Mouse (Mus musculus) lung, postnatal 0 days (tissue): ENCODE data around the gene Negr1. TPM values are rescaled to one million over a fixed set of nuclear protein-coding genes. Genes with fewer than 3 reads are reported as not detected.

ENCODE experiments used
- ATAC-seq: fragments of 200-750 bp; cut with Nextera tagmentation; 2 replicates; pipeline ENCODE4 v1.8.0; 2017; ENCODE audit warnings: moderate library complexity
- DNase-seq: peaks from one replicate; pipeline ENCODE4 v3.0.0-alpha.2; 2016; ENCODE audit warnings: low spot score
- H3K27ac ChIP-seq: fragments of 300-500 bp; sonication (generic); 2 replicates; pipeline ENCODE4 v1.5.1; 2014; ENCODE audit warnings: antibody characterized with exemption, mild to moderate bottlenecking, low read length, mixed read lengths
- H3K27me3 ChIP-seq: fragments of 300-500 bp; sonication (generic); replicated peaks from 2 replicates; pipeline ENCODE4 v1.6.1; 2014; ENCODE audit warnings: low read length, mixed read lengths; ENCODE audit not compliant: insufficient read depth
- H3K36me3 ChIP-seq: fragments of 300-500 bp; sonication (generic); 2 replicates; pipeline ENCODE4 v1.6.1; 2014; ENCODE audit warnings: low read length, mixed read lengths; ENCODE audit not compliant: insufficient read depth
- H3K4me1 ChIP-seq: fragments of 300-500 bp; sonication (generic); 2 replicates; pipeline ENCODE4 v1.6.1; 2014; ENCODE audit warnings: antibody characterized with exemption, low read depth, low read length, mixed read lengths; ENCODE audit not compliant: insufficient read depth
- H3K4me2 ChIP-seq: fragments of 300-500 bp; sonication (generic); replicated peaks from 2 replicates; pipeline ENCODE4 v1.6.1; 2014; ENCODE audit warnings: low read depth, mild to moderate bottlenecking, low read length, moderate library complexity, mixed read lengths
- H3K4me3 ChIP-seq: fragments of 300-500 bp; sonication (generic); 2 replicates; pipeline ENCODE4 v1.5.1; 2014; ENCODE audit warnings: low read depth, low read length
- H3K9ac ChIP-seq: fragments of 300-500 bp; sonication (generic); replicated peaks from 2 replicates; pipeline ENCODE4 v1.6.1; 2014; ENCODE audit warnings: low read depth, mild to moderate bottlenecking
- H3K9me3 ChIP-seq: fragments of 300-500 bp; sonication (generic); 2 replicates; pipeline ENCODE4 v1.6.1; 2016; ENCODE audit warnings: low read length, mixed read lengths
- CTCF ChIP-seq: IDR thresholded peaks from 2 replicates; pipeline ENCODE4 v1.5.1; 2016; ENCODE audit warnings: antibody characterized with exemption, mild to moderate bottlenecking
- EP300 ChIP-seq: IDR thresholded peaks from 2 replicates; pipeline ENCODE4 v1.6.1; 2016; ENCODE audit warnings: antibody characterized with exemption, mild to moderate bottlenecking, control low read depth
- WGBS: fragments of 180-500 bp; shearing (Covaris S2); extraction: QIAGEN DNeasy Blood & Tissue Kit; methylation state at CpG from one replicate; pipeline ENCODE4 v1.1.7; 2014; 5-methylcytosine and 5-hydroxymethylcytosine counted together
- polyA plus RNA-seq: library from polyadenylated mRNA; unstranded; fragments of >200 nt; fragmentation: Nextera tagmentation; extraction: Ambion mirVana; gene quantifications from 2 replicates; pipeline ENCODE4 v1.2.1, GENCODE M21; 2015

The Negr1 gene
- polyA plus RNA-seq, 1 experiment from 2014 or later: 1.3 TPM

- Histone ChIP-seq H3K4me3 (no peak overlapping the region), H3K36me3 (no peaks in the 10 kb centered on the region), H3K9ac (no peak overlapping the region), H3K4me2 (no peak overlapping the region), H3K27ac (no peak overlapping the region), H3K4me1 (no peaks in the 10 kb centered on the region), H3K9me3 (no peaks in the 10 kb centered on the region), H3K27me3 (no peaks in the 10 kb centered on the region)
- ATAC-seq (no peak), DNase-seq (no peak)
- 92% methylated on average over 7 of the region's 7 CpGs for WGBS
- TF ChIP-seq EP300 (no peak), CTCF (no peak)
Observed at GRCm38 (mm10) chr3:156799228-156799627, 237.6 kb downstream of the Negr1 start.

- H3K9ac ChIP-seq: no peak overlapping the region
- 91% methylated on average over 3 of the region's 3 CpGs for WGBS
- H3K9me3 ChIP-seq: no peaks in the 10 kb centered on the region
- H3K4me1 ChIP-seq: no peaks in the 10 kb centered on the region
- no peaks in the 10 kb centered on the region for H3K36me3 ChIP-seq
- no peak overlapping the region for H3K27ac ChIP-seq
- no peak overlapping the region for H3K4me2 ChIP-seq
- ATAC-seq (no peak), DNase-seq (no peak)
- TF ChIP-seq CTCF (no peak), EP300 (no peak)
- no peak overlapping the region for H3K4me3 ChIP-seq
- H3K27me3 ChIP-seq: no peaks in the 10 kb centered on the region
Observed at GRCm38 (mm10) chr3:156809836-156810235, 248.2 kb downstream of the Negr1 start.

DNA sequence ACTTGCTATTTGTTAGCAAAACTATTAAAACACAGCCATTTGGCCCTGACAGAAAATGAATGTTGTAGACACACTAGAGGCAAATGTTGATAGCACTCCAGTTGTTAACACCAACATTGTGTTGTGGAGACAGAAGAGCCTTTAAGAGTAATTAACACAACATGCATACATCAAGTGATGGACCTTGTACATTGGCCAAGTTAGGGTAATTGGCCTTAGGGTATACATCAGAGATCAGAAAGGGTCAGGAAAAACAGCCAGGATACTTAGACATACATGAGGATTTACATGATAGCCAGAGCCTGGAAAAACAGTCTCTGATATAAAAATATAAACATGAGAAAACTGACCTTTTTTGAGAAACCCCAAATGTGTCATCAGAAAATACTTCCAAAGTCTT, 255.3 kb downstream of the Negr1 start:
- Histone ChIP-seq H3K4me3 (no peak overlapping the region), H3K9me3 (no peaks in the 10 kb centered on the region), H3K9ac (no peak overlapping the region), H3K27ac (no peak overlapping the region), H3K27me3 (no peaks in the 10 kb centered on the region), H3K4me2 (no peak overlapping the region), H3K4me1 (no peaks in the 10 kb centered on the region), H3K36me3 (no peaks in the 10 kb centered on the region)
- no peak for TF ChIP-seq EP300
- no peak for TF ChIP-seq CTCF
- no peak for DNase-seq
- no peak for ATAC-seq

- Histone ChIP-seq H3K9me3 (no peaks in the 10 kb centered on the region), H3K27ac (no peak overlapping the region), H3K9ac (no peak overlapping the region), H3K4me3 (no peak overlapping the region), H3K4me2 (no peak overlapping the region), H3K36me3 (no peaks in the 10 kb centered on the region), H3K4me1 (no peaks in the 10 kb centered on the region), H3K27me3 (no peaks in the 10 kb centered on the region)
- WGBS: 49% methylated on average over 6 of the region's 6 CpGs
- TF ChIP-seq EP300: no peak
- TF ChIP-seq CTCF: no peak
- ATAC-seq (no peak), DNase-seq (no peak)
Observed at GRCm38 (mm10) chr3:156817452-156817851, 255.9 kb downstream of the Negr1 start.

GRCm38 (mm10) chr3:156823039-156823438, 261.4 kb downstream of the Negr1 start:
- H3K4me2 ChIP-seq: no peak overlapping the region
- TF ChIP-seq EP300 (no peak), CTCF (no peak)
- ATAC-seq (no peak), DNase-seq (no peak)
- no peak overlapping the region for H3K4me3 ChIP-seq
- whole genome bisulfite sequencing: 67% methylated on average over 3 of the region's 3 CpGs
- H3K27ac ChIP-seq: no peak overlapping the region
- H3K36me3 ChIP-seq: no peaks in the 10 kb centered on the region
- no peak overlapping the region for H3K9ac ChIP-seq
- H3K27me3 ChIP-seq: no peaks in the 10 kb centered on the region
- no peaks in the 10 kb centered on the region for H3K9me3 ChIP-seq
- no peaks in the 10 kb centered on the region for H3K4me1 ChIP-seq

GRCm38 (mm10) chr3:156833920-156834319, 272.3 kb downstream of the Negr1 start:
- H3K4me1 ChIP-seq: no peaks in the 10 kb centered on the region
- H3K36me3 ChIP-seq: no peaks in the 10 kb centered on the region
- DNase-seq (no peak), ATAC-seq (no peak)
- WGBS: 65% methylated on average over 3 of the region's 3 CpGs
- H3K27ac ChIP-seq: no peak overlapping the region
- no peaks in the 10 kb centered on the region for H3K27me3 ChIP-seq
- no peak overlapping the region for H3K9ac ChIP-seq
- TF ChIP-seq EP300: no peak
- TF ChIP-seq CTCF: no peak
- H3K4me2 ChIP-seq: no peak overlapping the region
- no peaks in the 10 kb centered on the region for H3K9me3 ChIP-seq
- H3K4me3 ChIP-seq: no peak overlapping the region

GRCm38 (mm10) chr3:156838550-156838949, 277.0 kb downstream of the Negr1 start:
- no peaks in the 10 kb centered on the region for H3K9me3 ChIP-seq
- H3K4me1 ChIP-seq: no peaks in the 10 kb centered on the region
- H3K27ac ChIP-seq: no peak overlapping the region
- DNase-seq: no peak
- H3K4me2 ChIP-seq: no peak overlapping the region
- ATAC-seq: no peak
- WGBS: 66% methylated on average over 2 of the region's 2 CpGs
- H3K36me3 ChIP-seq: no peaks in the 10 kb centered on the region
- H3K9ac ChIP-seq: no peak overlapping the region
- H3K4me3 ChIP-seq: no peak overlapping the region
- TF ChIP-seq EP300: no peak
- TF ChIP-seq CTCF: no peak
- H3K27me3 ChIP-seq: no peaks in the 10 kb centered on the region
